Mouse (Mus musculus) kidney, postnatal 36 days (tissue): ENCODE results near the gene Tmod3.

Experiments used
- DNase-seq, 2 experiments: peaks; one replicate each; pipeline ENCODE4 v3.0.0; 2021 to 2022; ENCODE audit warnings: mixed read lengths in 2 of 2

Tmod3 gene

DNA sequence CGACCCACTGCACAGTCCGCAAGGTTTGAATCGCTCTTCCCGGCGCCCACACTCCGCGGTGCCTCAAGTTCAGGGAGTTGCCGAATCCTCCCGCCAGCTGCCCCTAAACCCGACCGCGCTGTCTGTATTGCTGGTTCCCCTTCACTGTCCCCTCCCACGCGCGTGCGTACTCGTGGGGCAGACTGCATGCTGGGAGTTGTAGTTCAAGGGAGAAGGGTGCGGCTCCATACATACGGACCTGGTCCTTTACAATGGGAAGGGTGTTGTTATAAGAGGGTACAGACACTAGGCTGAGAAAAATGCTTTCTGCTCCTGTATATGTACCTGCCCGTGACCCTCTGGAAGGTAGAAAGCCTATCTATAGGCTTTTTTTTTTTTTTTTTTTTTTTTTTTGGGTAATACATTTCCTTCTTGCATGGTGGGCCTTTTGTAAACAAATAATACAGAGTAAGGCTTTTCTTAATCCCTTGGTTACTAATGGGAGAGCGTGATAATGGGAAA, at the start of gene Tmod3:
Tmod3 (minus strand) TSS at position 146 of the 501 bp plus-strand sequence.
- peak; percentile 95 to 97 for DNase-seq

GRCm38 (mm10) chr9:75607496-75607895, 48.0 kb upstream of the Tmod3 start:
- no peak for DNase-seq

DNA sequence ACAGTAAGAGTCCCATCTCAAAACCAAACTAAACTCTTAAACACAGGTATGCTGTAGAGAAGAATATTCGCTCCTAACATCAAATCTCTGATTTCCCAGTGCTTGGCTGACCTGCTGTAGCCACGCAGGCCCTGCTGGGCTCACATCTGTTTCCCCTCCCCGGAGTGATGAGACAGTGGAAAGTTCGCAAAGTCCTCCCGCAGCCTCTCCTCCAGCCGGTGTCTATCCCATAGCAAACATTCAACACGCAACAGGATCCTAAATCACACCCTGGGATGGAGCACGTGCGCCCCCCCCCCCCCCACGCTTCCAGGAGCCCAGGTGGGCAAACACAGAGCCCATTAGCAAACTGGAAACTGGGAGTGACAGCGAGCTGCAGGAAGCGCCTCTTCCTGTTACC, 42.1 kb upstream of the Tmod3 start:
- DNase-seq: no peak

DNA sequence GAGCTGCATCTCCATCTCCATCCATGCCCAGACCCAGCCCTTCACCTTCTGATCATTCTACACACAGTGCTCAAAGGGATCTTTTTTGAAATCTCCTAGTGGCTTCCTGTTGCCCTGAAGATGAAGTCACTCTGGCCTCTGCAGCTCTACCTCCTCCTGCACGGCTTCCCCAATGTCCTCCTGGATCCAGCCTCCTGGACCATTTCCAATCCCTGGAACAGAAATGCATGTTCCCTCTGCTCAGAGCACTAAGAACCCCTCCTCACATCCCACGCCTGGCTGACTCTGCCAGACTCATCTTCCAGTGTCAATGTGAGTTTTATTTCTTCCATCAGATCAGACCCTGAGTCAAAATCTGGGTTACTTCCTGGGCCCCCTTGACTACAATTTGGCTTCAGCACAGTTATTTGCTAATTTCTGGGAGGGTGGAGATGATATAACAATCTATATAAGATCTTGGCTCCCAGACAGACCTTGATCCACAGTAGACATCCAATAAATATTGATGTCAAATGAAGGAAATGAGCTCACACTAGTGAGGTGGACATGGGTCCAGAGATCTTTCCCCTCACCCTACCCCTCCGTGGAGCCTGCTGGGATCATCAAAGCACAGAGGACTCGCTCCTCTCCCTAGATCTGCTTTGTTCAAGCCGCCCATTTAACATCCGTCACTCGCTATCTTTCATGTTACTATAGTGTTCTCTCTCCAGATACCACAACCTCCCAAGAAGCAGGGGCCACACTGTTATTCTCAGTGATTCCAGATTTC, 40.9 kb upstream of the Tmod3 start:
- DNase-seq: no peak

DNA sequence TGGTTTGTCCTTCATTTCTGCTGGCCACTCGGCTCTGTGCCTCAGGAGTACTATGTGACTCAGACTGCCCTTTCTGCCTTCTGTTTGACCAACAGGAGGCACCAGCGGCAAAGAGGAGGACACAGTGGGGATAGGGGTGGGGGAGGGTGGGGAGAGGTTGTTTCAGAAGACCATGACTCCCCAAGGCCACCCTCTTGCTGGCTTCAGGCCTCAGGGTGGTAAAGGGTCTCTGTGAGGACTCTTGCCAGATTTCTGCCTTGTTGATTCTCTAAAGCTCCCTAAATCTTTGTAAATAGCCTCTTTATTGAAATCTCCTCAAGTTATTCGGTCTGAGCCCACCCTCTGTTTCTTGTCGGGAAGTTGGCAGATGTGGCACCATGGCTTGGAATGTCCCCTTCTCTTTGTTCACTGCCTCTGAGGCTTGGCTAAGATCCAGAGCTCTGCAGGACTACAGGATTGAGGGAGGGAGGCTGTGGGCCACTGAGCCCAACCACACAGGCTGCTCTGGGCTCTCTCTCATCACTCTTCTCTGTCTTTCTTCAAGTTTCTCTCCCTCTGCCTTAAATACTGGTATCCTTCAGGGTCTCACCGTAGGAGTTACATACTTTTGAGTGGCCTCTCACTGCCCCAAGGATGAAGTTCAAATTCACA, 39.9 kb upstream of the Tmod3 start:
- no peak for DNase-seq

- DNase-seq: no peak
Observed at GRCm38 (mm10) chr9:75597596-75597995, 38.1 kb upstream of the Tmod3 start.

DNA sequence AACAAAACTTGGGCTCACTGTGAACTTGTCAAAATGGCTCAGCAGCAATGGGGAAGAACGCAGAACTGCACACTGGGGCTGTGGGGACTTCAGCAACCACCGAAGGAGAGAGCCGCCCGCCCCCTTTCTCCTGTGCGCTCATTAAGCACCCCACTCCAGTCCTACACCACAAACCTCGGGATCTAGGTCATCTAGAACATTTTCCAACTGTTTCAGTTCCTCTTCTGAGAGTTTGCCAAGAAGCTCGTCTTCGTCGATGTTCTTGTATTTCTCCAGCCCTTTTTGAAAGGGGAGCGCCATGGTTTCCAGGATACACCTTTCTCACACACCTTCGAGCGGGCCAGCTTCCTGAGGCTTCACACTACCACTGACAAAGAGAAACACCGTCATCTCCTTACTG, 37.6 kb upstream of the Tmod3 start:
- no peak for DNase-seq

GRCm38 (mm10) chr9:75593481-75593880, 34.0 kb upstream of the Tmod3 start:
- no peak for DNase-seq

GRCm38 (mm10) chr9:75589850-75590790, 30.7 kb upstream of the Tmod3 start:
- DNase-seq: no peak

DNA sequence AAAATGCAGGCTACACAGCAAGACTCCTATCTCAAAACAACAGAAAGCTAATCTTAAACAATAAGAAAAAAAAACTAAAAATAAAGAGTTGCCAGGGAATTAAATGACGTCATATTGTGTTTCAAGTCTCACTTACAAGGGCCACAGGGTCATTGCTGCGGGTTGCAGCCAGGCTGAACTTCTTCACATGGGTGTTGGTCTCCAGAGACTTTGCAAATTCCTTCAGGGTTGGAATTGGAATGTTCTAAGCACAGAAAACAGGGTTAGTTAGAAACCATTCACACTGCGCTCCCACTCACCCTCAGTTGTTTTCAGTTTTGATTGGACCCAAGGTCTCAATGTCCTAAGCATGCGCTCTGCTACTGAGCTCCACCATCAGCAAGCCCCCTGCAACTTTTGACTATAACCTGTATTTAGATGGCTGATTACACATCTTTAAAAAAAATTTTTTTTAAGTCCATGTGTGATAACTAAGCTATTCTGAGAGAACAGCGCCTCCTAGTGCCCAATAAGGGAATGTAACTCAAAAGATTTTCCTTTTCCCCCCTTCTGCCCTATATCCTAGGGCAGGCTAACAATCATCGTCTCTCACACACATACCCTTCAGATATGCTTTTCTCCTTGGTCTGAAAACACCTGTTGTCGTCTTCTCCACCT, 22.4 kb upstream of the Tmod3 start:
- DNase-seq: peak; percentile 16 to 39

GRCm38 (mm10) chr9:75579321-75579720, 19.9 kb upstream of the Tmod3 start:
- DNase-seq: no peak

GRCm38 (mm10) chr9:75571036-75571942, 11.8 kb upstream of the Tmod3 start:
- DNase-seq: no peak

DNA sequence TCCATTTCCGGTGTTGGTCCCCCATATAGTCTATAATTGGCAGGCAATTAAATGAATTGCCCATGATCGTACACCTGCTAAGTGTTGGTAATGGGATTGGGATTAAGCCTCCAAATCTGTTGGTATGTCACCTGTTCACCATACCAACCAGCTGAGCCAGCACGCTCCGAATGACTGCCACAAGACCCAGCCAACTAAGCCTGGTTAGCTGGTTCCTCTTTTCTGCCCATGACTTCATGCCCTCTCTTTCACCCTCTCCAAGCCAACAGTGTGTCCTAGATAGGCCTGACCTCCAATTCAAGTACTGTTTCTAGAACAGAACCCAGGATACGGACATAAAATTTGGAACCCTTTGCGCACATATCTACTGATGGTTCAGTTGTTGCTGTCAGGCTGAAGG, 8.9 kb upstream of the Tmod3 start:
- DNase-seq: no peak

DNA sequence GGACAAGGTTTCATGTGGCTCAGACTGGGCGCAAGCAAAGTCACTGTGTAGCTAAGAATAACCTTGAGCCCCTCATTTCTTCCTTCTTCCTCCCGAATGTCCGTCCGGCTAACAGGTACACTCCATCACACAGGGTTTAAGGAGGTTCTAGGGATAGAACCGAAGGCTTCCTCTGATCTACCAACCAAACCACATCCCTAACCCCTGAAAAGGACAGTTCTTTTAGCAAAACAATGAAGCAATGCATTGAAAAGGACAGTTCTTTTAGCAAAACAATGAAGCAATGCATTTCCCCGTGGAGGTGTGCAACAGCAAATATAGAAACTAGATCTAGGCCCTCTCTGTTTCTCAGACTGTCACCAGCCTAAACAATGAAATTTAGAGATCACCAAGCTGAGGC, 5.4 kb upstream of the Tmod3 start:
- DNase-seq: no peak

GRCm38 (mm10) chr9:75563622-75564021, 4.2 kb upstream of the Tmod3 start:
- no peak for DNase-seq

DNA sequence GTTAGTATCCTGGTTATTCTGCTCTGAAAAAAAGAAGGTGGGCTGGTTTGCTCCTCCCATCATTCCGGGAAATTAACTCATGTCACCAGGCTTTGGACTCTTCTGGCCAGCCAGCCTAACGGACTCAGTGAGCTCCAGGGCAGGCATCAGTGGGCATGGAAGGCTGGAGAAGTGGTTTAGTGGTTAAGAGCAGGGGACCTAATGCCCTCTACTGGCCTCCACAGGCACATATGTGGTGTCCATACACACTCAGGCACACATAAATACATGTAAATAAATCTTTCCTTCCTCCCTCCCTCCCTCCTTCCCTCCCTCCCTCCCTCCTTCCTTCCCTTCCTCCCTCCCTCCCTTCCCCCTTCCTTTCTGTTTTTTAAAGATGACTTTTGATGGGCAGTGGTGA, 3.7 kb upstream of the Tmod3 start:
- DNase-seq: no peak

DNA sequence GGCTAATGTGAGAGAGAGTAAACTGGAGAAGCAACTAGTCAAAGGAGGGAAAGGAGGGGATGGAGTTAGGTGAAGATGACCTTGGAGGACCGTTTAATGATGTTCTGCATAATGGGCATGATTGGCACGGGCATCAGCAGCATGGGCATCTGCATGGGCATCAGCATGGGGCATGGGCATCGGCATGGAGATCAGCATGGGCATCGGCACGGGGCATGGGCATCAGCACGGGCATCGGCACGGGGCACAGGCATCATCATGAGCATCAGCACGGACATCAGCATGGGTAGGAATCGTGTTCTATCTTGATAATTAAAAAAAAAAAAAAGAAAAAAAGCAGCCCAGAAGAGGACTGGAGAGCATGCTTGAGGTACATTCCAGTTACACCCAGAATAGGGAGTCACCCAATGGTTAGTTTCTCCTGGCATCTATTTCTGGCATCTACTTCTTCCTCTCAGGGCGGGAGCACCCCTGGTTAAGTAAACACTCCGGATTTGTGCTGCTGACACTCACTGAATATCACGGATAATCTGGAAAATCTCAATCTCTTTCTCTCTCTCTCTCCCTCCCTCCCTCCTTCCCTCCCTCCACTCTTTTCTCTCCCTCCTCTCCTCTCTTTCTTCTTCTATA, 1.7 kb upstream of the Tmod3 start:
- DNase-seq: no peak

DNA sequence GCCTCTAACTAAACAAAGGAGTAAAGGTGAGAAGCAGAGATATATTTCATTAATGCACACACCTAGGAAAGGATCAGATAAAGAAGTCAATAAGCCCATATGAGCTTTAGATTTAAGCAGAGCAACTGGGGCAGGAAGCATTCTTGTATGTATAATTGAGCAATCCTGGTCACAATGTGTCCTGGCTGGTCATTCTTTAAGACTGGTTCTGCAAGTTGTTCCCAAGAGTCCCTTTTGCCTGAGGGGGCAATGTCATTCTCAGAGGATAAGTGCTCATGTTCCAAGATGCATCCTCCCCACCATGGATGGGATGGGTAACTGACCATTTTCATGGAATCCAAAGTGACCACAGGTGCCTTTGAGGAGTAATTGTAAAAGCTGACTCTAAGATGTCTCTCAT, 896 bp upstream of the Tmod3 start:
- no peak for DNase-seq

DNA sequence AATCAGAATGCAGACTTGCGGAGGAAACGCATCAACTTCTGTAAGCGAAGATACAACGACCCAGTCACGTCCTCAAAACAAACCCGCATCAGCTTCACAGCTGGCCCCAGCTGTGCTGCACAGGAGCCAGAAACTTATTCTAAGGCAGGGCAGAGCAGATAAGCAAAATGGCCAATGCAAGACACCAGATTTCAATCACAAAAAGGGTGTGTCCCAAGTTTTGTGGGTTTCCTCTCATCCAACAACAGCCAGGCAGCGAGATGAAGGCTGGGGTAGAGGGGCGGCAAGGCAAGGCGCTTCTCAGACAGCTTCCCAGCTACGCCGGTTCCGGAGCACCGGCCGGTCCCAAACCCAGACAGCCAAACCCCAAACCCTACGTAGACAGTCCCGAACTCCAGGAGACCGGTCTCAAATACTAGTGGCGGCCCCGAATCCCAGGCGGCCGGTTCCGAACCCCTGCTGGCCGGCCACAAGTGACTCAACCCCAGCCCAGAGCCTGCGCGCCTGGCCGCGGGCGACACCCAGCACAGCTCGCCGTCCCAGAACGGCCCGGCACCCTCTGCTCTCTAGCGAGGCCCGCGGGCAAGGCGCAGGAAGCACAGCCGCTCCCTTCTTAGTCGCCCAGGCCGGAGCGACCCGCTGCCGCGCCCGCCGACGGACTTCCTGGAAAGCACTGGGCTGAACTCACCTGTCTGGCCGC, 495 bp downstream of the Tmod3 start:
- peak; percentile 44 to 49 for DNase-seq

- DNase-seq: no peak
Observed at GRCm38 (mm10) chr9:75558360-75558759, 1.1 kb downstream of the Tmod3 start.
